Mouse (Mus musculus) lung, postnatal 0 days (tissue): ENCODE measurements around the gene Tekt5. TPM values are rescaled to one million over a fixed set of nuclear protein-coding genes. Genes with fewer than 3 reads are reported as not detected.

Source experiments
- ATAC-seq: fragments of 200-750 bp; cut with Nextera tagmentation; 2 replicates; pipeline ENCODE4 v1.8.0; 2017; ENCODE audit warnings: moderate library complexity
- DNase-seq: peaks from one replicate; pipeline ENCODE4 v3.0.0-alpha.2; 2016; ENCODE audit warnings: low spot score
- H3K27ac ChIP-seq: fragments of 300-500 bp; sonication (generic); 2 replicates; pipeline ENCODE4 v1.5.1; 2014; ENCODE audit warnings: antibody characterized with exemption, mild to moderate bottlenecking, low read length, mixed read lengths
- H3K27me3 ChIP-seq: fragments of 300-500 bp; sonication (generic); replicated peaks from 2 replicates; pipeline ENCODE4 v1.6.1; 2014; ENCODE audit warnings: low read length, mixed read lengths; ENCODE audit not compliant: insufficient read depth
- H3K36me3 ChIP-seq: fragments of 300-500 bp; sonication (generic); 2 replicates; pipeline ENCODE4 v1.6.1; 2014; ENCODE audit warnings: low read length, mixed read lengths; ENCODE audit not compliant: insufficient read depth
- H3K4me1 ChIP-seq: fragments of 300-500 bp; sonication (generic); 2 replicates; pipeline ENCODE4 v1.6.1; 2014; ENCODE audit warnings: antibody characterized with exemption, low read depth, low read length, mixed read lengths; ENCODE audit not compliant: insufficient read depth
- H3K4me2 ChIP-seq: fragments of 300-500 bp; sonication (generic); replicated peaks from 2 replicates; pipeline ENCODE4 v1.6.1; 2014; ENCODE audit warnings: low read depth, mild to moderate bottlenecking, low read length, moderate library complexity, mixed read lengths
- H3K4me3 ChIP-seq: fragments of 300-500 bp; sonication (generic); 2 replicates; pipeline ENCODE4 v1.5.1; 2014; ENCODE audit warnings: low read depth, low read length
- H3K9ac ChIP-seq: fragments of 300-500 bp; sonication (generic); replicated peaks from 2 replicates; pipeline ENCODE4 v1.6.1; 2014; ENCODE audit warnings: low read depth, mild to moderate bottlenecking
- H3K9me3 ChIP-seq: fragments of 300-500 bp; sonication (generic); 2 replicates; pipeline ENCODE4 v1.6.1; 2016; ENCODE audit warnings: low read length, mixed read lengths
- CTCF ChIP-seq: IDR thresholded peaks from 2 replicates; pipeline ENCODE4 v1.5.1; 2016; ENCODE audit warnings: antibody characterized with exemption, mild to moderate bottlenecking
- EP300 ChIP-seq: IDR thresholded peaks from 2 replicates; pipeline ENCODE4 v1.6.1; 2016; ENCODE audit warnings: antibody characterized with exemption, mild to moderate bottlenecking, control low read depth
- WGBS: fragments of 180-500 bp; shearing (Covaris S2); extraction: QIAGEN DNeasy Blood & Tissue Kit; methylation state at CpG from one replicate; pipeline ENCODE4 v1.1.7; 2014; 5-methylcytosine and 5-hydroxymethylcytosine counted together
- polyA plus RNA-seq: library from polyadenylated mRNA; unstranded; fragments of >200 nt; fragmentation: Nextera tagmentation; extraction: Ambion mirVana; gene quantifications from 2 replicates; pipeline ENCODE4 v1.2.1, GENCODE M21; 2015

The Tekt5 gene
- polyA plus RNA-seq, 1 experiment from 2014 or later = 9.9 TPM

DNA sequence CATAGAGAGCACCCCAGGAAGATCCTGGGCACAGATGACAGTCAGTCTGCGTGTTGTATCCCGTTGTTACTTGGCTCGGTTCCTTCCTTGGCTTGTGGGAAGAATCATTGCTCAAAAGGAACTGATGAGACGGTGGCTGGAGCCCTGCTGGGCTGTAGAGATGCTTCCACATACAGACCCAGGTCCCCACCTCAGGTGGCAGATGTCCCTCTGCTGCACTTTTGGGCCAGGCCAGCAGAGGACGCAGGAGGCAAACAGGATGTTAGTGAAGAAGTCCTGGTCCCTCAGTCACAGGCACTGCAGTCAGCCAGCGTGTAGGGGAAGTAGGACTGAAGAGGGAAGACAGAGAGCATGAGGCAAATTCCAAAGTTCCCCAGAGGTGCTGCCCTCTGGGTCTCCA lies 20.7 kb upstream of the Tekt5 start:
- Histone ChIP-seq H3K27me3 (no peaks in the 10 kb centered on the region), H3K9me3 (no peaks in the 10 kb centered on the region), H3K4me1 (peaks cover 2% of the 10 kb centered on the region; the same call in 1 of the 2 replicates), H3K4me3 (no peak overlapping the region), H3K36me3 (peaks cover 6% of the 10 kb centered on the region; the same call in 1 of the 2 replicates), H3K27ac (no peak overlapping the region), H3K9ac (no peak overlapping the region), H3K4me2 (no peak overlapping the region)
- DNase-seq (peak; percentile 46), ATAC-seq (no peak)
- WGBS = 74% methylated on average over 6 of the region's 6 CpGs
- no peak for TF ChIP-seq EP300
- TF ChIP-seq CTCF = peak; percentile 81

DNA sequence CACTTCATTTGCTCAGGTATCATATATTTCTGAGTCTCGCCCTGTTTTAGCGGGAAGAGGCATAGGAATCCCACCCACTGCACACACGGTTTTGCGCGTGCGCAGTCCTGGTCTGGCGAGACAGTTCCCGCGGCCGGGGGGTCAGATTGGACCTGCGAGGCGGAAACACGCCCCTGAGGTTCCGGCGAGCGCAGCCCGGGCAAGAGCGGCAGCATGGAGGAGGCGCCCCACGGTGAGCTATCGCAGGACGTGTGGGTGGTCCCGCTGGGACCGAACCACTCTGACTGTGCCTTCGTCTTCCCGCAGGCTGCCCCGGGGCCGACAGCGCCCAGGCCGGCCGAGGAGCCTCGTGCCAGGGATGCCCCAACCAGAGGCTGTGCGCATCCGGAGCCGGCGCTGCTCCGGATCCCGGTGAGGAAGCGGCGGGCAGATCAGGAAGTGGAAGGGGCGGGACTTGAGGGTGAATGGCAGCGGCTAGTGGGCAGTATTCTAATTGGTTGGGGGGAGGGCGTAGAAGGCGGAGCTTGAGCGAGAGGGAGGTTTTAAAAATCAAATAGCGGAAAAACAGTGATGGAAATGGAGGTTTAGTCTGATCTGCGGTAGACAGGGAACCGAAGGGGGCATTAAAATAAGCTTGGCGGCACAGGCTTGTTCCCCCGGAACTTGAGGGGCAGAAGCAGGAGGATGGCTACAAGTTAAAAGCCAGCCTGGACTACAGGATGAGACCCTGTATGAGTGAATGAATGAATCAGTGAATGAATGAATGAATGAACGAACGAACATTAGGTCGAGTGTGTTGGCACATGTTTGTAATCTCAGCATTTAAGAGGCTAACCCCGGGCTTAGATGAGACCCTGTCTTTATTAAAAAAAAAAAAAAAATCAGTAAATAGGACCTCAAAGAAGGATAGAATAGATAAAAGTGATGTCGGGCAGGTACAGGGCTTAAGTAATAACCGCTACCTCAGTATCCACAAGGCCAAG lies 16.8 kb upstream of the Tekt5 start, which contains the start of gene Nubp1:
Gene Nubp1 (plus strand): TSS at position 185 of the 983 bp plus-strand sequence.
- 3% methylated on average over 52 of the region's 56 CpGs for WGBS

DNA sequence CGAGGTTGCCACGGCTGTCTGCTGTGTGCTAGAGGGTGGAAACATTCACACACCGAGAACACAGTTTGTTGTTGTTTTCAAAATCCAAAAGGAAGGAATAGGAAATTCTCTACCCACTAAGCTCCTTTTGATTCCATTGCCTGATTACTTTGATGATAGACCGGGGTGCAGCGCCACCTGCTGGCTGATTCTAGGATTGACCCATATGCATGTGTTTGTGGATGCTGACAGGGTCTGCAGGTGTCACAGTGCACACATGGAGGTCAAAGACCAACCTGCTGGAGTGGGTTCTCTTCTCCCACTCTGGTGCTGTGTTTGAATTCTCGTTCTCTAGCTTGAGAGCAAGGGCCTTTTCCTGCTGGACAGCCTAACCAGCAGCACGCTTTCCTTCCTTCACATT lies 3.9 kb upstream of the Tekt5 start:
- no peak overlapping the region for H3K4me2 ChIP-seq
- peak; percentile 76 for DNase-seq
- TF ChIP-seq CTCF = peak; percentile 97
- TF ChIP-seq EP300 = no peak
- no peaks in the 10 kb centered on the region; the same call in 1 of the 2 replicates for H3K4me1 ChIP-seq
- no peak overlapping the region for H3K27ac ChIP-seq
- H3K27me3 ChIP-seq = no peaks in the 10 kb centered on the region
- ATAC-seq = 0 out of 2 replicates have a peak, but pooled peaks have one; percentile 15
- H3K9me3 ChIP-seq = no peaks in the 10 kb centered on the region
- H3K9ac ChIP-seq = no peak overlapping the region
- no peak overlapping the region for H3K4me3 ChIP-seq
- no peaks in the 10 kb centered on the region for H3K36me3 ChIP-seq
- WGBS = 24% methylated on average over 7 of the region's 7 CpGs

More for the DNA sequence above, 16.8 kb upstream of the Tekt5 start, which contains the start of gene Nubp1:
- Histone ChIP-seq H3K27me3 (no peaks in the 10 kb centered on the region), H3K4me1 (peaks cover 2% of the 10 kb centered on the region; the same call in 1 of the 2 replicates), H3K9ac (peak within 1 kb of the TSS; percentile 52), H3K36me3 (peaks cover 6% of the 10 kb centered on the region; the same call in 1 of the 2 replicates), H3K9me3 (no peaks in the 10 kb centered on the region), H3K27ac (peak within 1 kb of the TSS; percentile 91), H3K4me3 (peak within 1 kb of the TSS; percentile 74), H3K4me2 (peak within 1 kb of the TSS; percentile 58)
- no peak for TF ChIP-seq EP300
- TF ChIP-seq CTCF = peak; percentile 35; the same call in 1 of the 2 replicates
- DNase-seq = peak; percentile 98
- peak; percentile 98 for ATAC-seq

DNA sequence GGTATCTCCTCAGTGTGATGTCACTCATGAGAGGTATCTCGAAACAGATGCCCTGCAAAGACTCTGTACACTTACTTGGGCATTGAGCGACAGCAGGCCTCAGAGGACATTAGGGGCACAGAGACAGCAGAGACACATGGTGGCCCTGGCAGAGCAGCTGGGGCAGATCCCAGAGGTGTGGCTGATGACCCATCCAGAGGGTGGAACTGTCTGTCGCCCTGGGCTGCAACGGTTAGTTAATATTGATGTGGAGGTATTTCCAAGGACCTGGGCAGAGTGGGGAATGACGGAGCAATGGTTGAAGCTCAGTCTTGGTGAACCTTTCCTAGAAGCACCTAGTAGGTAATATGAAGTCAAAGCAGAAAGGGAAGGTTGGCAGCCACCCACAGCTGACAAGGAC lies 3.5 kb upstream of the Tekt5 start:
- TF ChIP-seq EP300 (no peak), CTCF (no peak)
- H3K27ac ChIP-seq = no peak overlapping the region
- DNase-seq (no peak), ATAC-seq (no peak)
- 56% methylated on average over 5 of the region's 5 CpGs for WGBS
- no peaks in the 10 kb centered on the region for H3K9me3 ChIP-seq
- no peaks in the 10 kb centered on the region for H3K27me3 ChIP-seq
- no peak overlapping the region for H3K9ac ChIP-seq
- no peaks in the 10 kb centered on the region; the same call in 1 of the 2 replicates for H3K4me1 ChIP-seq
- no peaks in the 10 kb centered on the region for H3K36me3 ChIP-seq
- no peak overlapping the region for H3K4me2 ChIP-seq
- no peak overlapping the region for H3K4me3 ChIP-seq

DNA sequence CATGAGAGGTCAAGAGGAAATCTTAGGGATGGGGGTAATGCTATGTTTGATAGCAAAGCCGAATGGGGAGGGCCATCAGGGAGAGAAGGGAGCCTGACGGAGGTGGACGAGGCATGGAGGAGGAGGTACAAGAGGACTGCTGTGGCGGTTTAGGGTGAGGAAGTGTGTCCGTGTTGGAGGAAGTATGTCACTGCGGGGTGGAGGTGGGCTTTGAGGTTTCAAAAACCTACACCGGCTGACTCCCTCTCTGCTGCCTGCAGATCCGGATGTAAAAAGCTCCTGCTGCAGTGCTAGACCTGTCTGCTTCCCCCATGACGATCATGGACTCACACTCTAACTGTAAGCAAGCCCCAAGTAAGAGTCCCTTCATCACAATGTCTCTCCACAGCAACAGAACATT lies 2.7 kb downstream of the Tekt5 start:
- H3K27me3 ChIP-seq = no peaks in the 10 kb centered on the region
- no peak overlapping the region for H3K9ac ChIP-seq
- 83% methylated on average over 9 of the region's 9 CpGs for WGBS
- no peaks in the 10 kb centered on the region; the same call in 1 of the 2 replicates for H3K4me1 ChIP-seq
- DNase-seq = no peak
- H3K4me2 ChIP-seq = no peak overlapping the region
- H3K27ac ChIP-seq = no peak overlapping the region
- TF ChIP-seq EP300 (no peak), CTCF (no peak)
- H3K4me3 ChIP-seq = no peak overlapping the region
- no peaks in the 10 kb centered on the region for H3K36me3 ChIP-seq
- no peaks in the 10 kb centered on the region for H3K9me3 ChIP-seq
- ATAC-seq = no peak

DNA sequence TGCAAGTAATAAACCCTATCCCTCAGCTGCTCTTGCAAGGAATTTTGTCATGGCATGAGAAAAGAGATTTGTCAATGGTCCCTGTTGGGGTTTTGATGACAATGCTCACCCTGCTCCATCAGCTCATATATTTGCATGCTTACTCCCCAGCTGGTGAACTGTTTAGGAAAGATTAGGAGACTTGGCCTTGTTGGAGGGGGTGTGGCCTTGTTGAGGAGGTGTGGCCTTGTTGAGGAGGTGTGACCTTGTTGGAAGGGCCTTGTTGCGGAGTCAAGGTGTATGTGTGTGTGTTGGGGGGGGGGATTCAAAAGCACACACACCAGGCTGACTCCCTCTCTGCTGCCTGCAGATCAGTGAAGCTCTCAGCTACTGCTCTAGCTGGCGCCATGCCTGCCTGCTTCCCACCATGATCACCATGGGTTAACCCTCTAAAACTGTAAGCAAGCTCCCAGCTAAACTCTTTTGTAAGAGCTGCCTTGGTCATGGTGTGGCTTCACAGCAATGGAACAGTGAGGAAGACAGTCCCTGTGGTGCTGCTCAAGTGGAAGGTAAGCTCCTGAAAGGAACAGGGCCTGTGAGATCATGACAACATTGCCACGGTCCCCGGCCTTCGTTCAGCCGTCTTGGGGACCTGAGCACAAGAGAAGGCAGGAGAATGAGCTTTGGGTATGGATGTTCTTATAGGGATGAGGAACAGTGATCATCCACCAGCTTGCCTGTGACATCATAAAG lies 6.5 kb downstream of the Tekt5 start:
- ATAC-seq = no peak
- Histone ChIP-seq H3K4me3 (no peak overlapping the region), H3K27ac (no peak overlapping the region), H3K27me3 (no peaks in the 10 kb centered on the region), H3K4me2 (no peak overlapping the region), H3K4me1 (peaks cover 9% of the 10 kb centered on the region; the same call in 1 of the 2 replicates), H3K36me3 (no peaks in the 10 kb centered on the region), H3K9ac (no peak overlapping the region), H3K9me3 (no peaks in the 10 kb centered on the region)
- TF ChIP-seq EP300 = no peak
- no peak for TF ChIP-seq CTCF
- DNase-seq = no peak
- WGBS = 87% methylated on average over 6 of the region's 6 CpGs
